Mouse (Mus musculus) megakaryocyte-erythroid progenitor cell, adult 5-6 weeks (primary cell): Measurements from ENCODE around the gene Nebl. TPM values are rescaled to one million over a fixed set of nuclear protein-coding genes. Genes with fewer than 3 reads are reported as not detected.
"Not testable (repeated sequence)": the region's sequence is repeated elsewhere in the genome, so short reads cannot be mapped to it uniquely, and the experiment has no call there.

Experiments used
- ATAC-seq: replicated peaks from 2 replicates; pipeline ENCODE4 v1.8.0; 2016; ENCODE audit warnings: mild to moderate bottlenecking, inconsistent platforms; ENCODE audit not compliant: severe bottlenecking, poor library complexity, low FRiP score, low TSS enrichment
- total RNA-seq, 2 experiments: library from RNA; stranded (forward) in 1 of 2; stranded (reverse) in 1 of 2; fragments of 200-1000, 215-1000 nt in 1 of 2; fragments of >200 nt in 1 of 2; fragmentation: Nextera tagmentation in 1 of 2; gene quantifications; 2 replicates each; pipeline ENCODE4 v1.2.3; 2014 to 2017

Gene Nebl
- total RNA-seq, 2 experiments from 2014 or later: 0.28 TPM; not detected in 1

- peak; percentile 35; the same call in 1 of the 2 replicates for ATAC-seq
Measured at GRCm38 (mm10) chr2:17363337-17364216, 367.7 kb downstream of the Nebl start.

- ATAC-seq: 0 out of 2 replicates have a peak, but pooled peaks have one; percentile 21
Measured at GRCm38 (mm10) chr2:17362181-17362580, 369.1 kb downstream of the Nebl start.

GRCm38 (mm10) chr2:17344643-17345042 lies 386.6 kb downstream of the Nebl start:
- no peak for ATAC-seq

- ATAC-seq: no peak
Measured at GRCm38 (mm10) chr2:17335451-17335850, 395.8 kb downstream of the Nebl start.

GRCm38 (mm10) chr2:17326590-17326989 lies 404.7 kb downstream of the Nebl start:
- ATAC-seq: no peak

GRCm38 (mm10) chr2:17316850-17317249 lies 414.4 kb downstream of the Nebl start:
- no peak for ATAC-seq

GRCm38 (mm10) chr2:17301379-17301778 lies 429.9 kb downstream of the Nebl start:
- no peak for ATAC-seq

- no peak for ATAC-seq
Measured at GRCm38 (mm10) chr2:17297496-17297895, 433.8 kb downstream of the Nebl start.

GRCm38 (mm10) chr2:17295257-17295656 lies 436.0 kb downstream of the Nebl start:
- not testable (repeated sequence) for ATAC-seq
